Mouse (Mus musculus): Measurements from ENCODE around the gene Itgb6.

- TF ChIP-seq CTCF (IDR thresholded peaks at IDR 0.05; ENCODE audit: insufficient read depth, low read depth, low read length) = no peak
- no peak for TF ChIP-seq POLR2A (IDR thresholded peaks at IDR 0.05; ENCODE audit: insufficient read depth, low read depth, low read length)
Measured at GRCm38 (mm10) chr2:60654828-60655227, 67.6 kb downstream of the Itgb6 start.

All from olfactory bulb, adult 2 months (tissue).